Comparison of ENCODE assay signal across 23 mouse cellular contexts in the genomic region with DNA sequence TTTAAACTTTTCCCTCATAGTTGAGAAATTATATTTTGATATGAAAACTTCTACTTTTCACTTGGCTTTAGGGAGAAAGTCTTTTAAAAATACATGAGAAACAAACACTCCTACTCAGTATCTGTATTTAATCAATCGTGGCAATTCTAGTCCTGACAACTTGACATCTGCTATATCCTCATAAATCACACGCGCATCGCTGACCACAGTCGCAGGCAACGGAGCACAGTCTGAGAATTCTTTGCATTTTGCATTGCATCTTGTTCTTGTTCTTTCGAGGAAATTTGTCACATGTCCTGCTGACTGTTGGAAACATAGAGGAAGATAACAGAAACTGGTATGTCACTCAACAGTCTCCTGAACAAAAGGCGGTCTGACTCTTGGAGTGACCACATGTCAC.
DNase-seq lines count a peak whose midpoint lies in the region; ATAC-seq and TF ChIP-seq lines count a peak whose summit lies in the region.
"Had no signal": no experiment of that assay in that cellular context is flagged by ENCODE, and none has a peak within 500 bp of the region (broad histone marks: within the 10 kb centered on the region; RNA-seq: fewer than 3 reads in every experiment).

No protein-coding gene starts in this region.

- DNase-seq in hindbrain, postnatal 0 days (ENCODE audit: low spot score), result peak; percentile 30
- DNase-seq in A20 (ENCODE audit: low read depth, low spot score), result peak; percentile 46
- peak; percentile 71 for DNase-seq in embryo, embryonic 10 days (ENCODE audit: low spot score)
- peak; percentile 38 for DNase-seq in neural tube, embryonic 11.5 days (ENCODE audit: low spot score)
- no peak for DNase-seq in lung, postnatal 0 days (ENCODE audit: low spot score)
- no peak for DNase-seq in ovary, postnatal 36 days (ENCODE audit: low spot score)
- DNase-seq: adrenal gland, adult 2 months; cerebellum, adult 11-12 months; cerebellum, postnatal 25 days; gastrocnemius, postnatal 14 days; heart, adult 2 months; heart, postnatal 36 days; kidney, adult 2 months; thymus, postnatal 25 days had no signal

- no peak for TF ChIP-seq CTCF in hindbrain, postnatal 0 days (IDR thresholded peaks at IDR 0.05; ENCODE audit: low read depth)
- TF ChIP-seq CTCF in lung, postnatal 0 days (IDR thresholded peaks at IDR 0.05), result no peak

- H3K4me3 ChIP-seq in hindbrain, postnatal 0 days (ENCODE audit: low read length), result no peak overlapping the region
- H3K4me3 ChIP-seq in hindbrain, embryonic 16.5 days (ENCODE audit: low read length), result no peak overlapping the region
- H3K4me3 ChIP-seq in neural tube, embryonic 11.5 days (ENCODE audit: low read depth, low read length), result no peak overlapping the region
- no peak overlapping the region for H3K4me3 ChIP-seq in lung, postnatal 0 days (ENCODE audit: low read depth, low read length)
- H3K4me3 ChIP-seq: embryonic facial prominence, embryonic 10.5 days; heart, adult 2 months; heart, embryonic 15.5 days; limb, embryonic 15.5 days had no signal

- 33% methylated on average over 8 of the region's 8 CpGs for WGBS in hindbrain, postnatal 0 days
- 41% methylated on average over 8 of the region's 8 CpGs for WGBS in hindbrain, embryonic 16.5 days
- WGBS in neural tube, embryonic 11.5 days, result 51% methylated on average over 8 of the region's 8 CpGs
- 58% methylated on average over 8 of the region's 8 CpGs for WGBS in lung, postnatal 0 days

- H3K9ac ChIP-seq in hindbrain, postnatal 0 days (replicated peaks; ENCODE audit: low read length), result no peak overlapping the region
- H3K9ac ChIP-seq in hindbrain, embryonic 16.5 days (ENCODE audit: low read depth, low read length), result no peak overlapping the region
- no peak overlapping the region for H3K9ac ChIP-seq in neural tube, embryonic 11.5 days (ENCODE audit: low read length)
- H3K9ac ChIP-seq in lung, postnatal 0 days (replicated peaks; ENCODE audit: low read depth), result no peak overlapping the region
- H3K9ac ChIP-seq: heart, embryonic 15.5 days; limb, embryonic 15.5 days had no signal

- H3K36me3 ChIP-seq in hindbrain, postnatal 0 days (ENCODE audit: insufficient read depth, low read length), result no peaks in the 10 kb centered on the region
- no peaks in the 10 kb centered on the region for H3K36me3 ChIP-seq in hindbrain, embryonic 16.5 days (ENCODE audit: control insufficient read depth, insufficient read depth, low read length)
- no peaks in the 10 kb centered on the region for H3K36me3 ChIP-seq in neural tube, embryonic 11.5 days (ENCODE audit: control insufficient read depth, insufficient read depth, low read length)
- H3K36me3 ChIP-seq in lung, postnatal 0 days (ENCODE audit: insufficient read depth, low read length), result no peaks in the 10 kb centered on the region
- H3K36me3 ChIP-seq: embryonic facial prominence, embryonic 10.5 days; G1E; heart, embryonic 15.5 days; limb, embryonic 15.5 days had no signal

- ATAC-seq in hindbrain, postnatal 0 days, result no peak
- no peak for ATAC-seq in hindbrain, embryonic 16.5 days
- ATAC-seq in neural tube, embryonic 11.5 days (ENCODE audit: insufficient read depth, low FRiP score, low TSS enrichment), result no peak
- ATAC-seq in lung, postnatal 0 days, result no peak
- ATAC-seq: forebrain, embryonic 16.5 days; midbrain, embryonic 16.5 days had no signal

- H3K9me3 ChIP-seq in hindbrain, postnatal 0 days (ENCODE audit: low read length), result no peaks in the 10 kb centered on the region
- H3K9me3 ChIP-seq in hindbrain, embryonic 16.5 days (ENCODE audit: control insufficient read depth, low read length), result no peaks in the 10 kb centered on the region
- H3K9me3 ChIP-seq in neural tube, embryonic 11.5 days (ENCODE audit: control insufficient read depth, low read length), result no peaks in the 10 kb centered on the region
- H3K9me3 ChIP-seq in lung, postnatal 0 days (ENCODE audit: low read length), result no peaks in the 10 kb centered on the region
- H3K9me3 ChIP-seq: embryonic facial prominence, embryonic 10.5 days; G1E; heart, embryonic 15.5 days; limb, embryonic 15.5 days had no signal

- no peaks in the 10 kb centered on the region for H3K27me3 ChIP-seq in hindbrain, postnatal 0 days (ENCODE audit: insufficient read depth, low read length)
- H3K27me3 ChIP-seq in hindbrain, embryonic 16.5 days (replicated peaks; ENCODE audit: control insufficient read depth, insufficient read depth, low read length), result no peaks in the 10 kb centered on the region
- no peaks in the 10 kb centered on the region for H3K27me3 ChIP-seq in neural tube, embryonic 11.5 days (ENCODE audit: control insufficient read depth, insufficient read depth, low read length)
- H3K27me3 ChIP-seq in lung, postnatal 0 days (replicated peaks; ENCODE audit: insufficient read depth, low read length), result no peaks in the 10 kb centered on the region
- H3K27me3 ChIP-seq: CH12.LX; heart, embryonic 15.5 days; limb, embryonic 15.5 days had no signal

- H3K4me1 ChIP-seq in hindbrain, postnatal 0 days (ENCODE audit: insufficient read depth, low read length), result no peaks in the 10 kb centered on the region
- no peaks in the 10 kb centered on the region for H3K4me1 ChIP-seq in hindbrain, embryonic 16.5 days (ENCODE audit: control insufficient read depth, insufficient read depth, low read depth, low read length)
- no peaks in the 10 kb centered on the region for H3K4me1 ChIP-seq in neural tube, embryonic 11.5 days (ENCODE audit: control insufficient read depth, insufficient read depth, low read length)
- H3K4me1 ChIP-seq in lung, postnatal 0 days (ENCODE audit: insufficient read depth, low read depth, low read length), result no peaks in the 10 kb centered on the region
- H3K4me1 ChIP-seq: embryonic facial prominence, embryonic 10.5 days; heart, embryonic 15.5 days; limb, embryonic 15.5 days had no signal

- TF ChIP-seq EP300 in lung, postnatal 0 days (IDR thresholded peaks at IDR 0.05), result no peak

- H3K4me2 ChIP-seq in hindbrain, postnatal 0 days (ENCODE audit: low read depth, low read length), result no peak overlapping the region
- H3K4me2 ChIP-seq in hindbrain, embryonic 16.5 days (ENCODE audit: low read length), result no peak overlapping the region
- no peak overlapping the region for H3K4me2 ChIP-seq in neural tube, embryonic 11.5 days (ENCODE audit: low read depth)
- no peak overlapping the region for H3K4me2 ChIP-seq in lung, postnatal 0 days (replicated peaks; ENCODE audit: low read depth, low read length)
- H3K4me2 ChIP-seq: heart, embryonic 15.5 days; limb, embryonic 15.5 days had no signal

- H3K27ac ChIP-seq in hindbrain, postnatal 0 days, result no peak overlapping the region
- no peak overlapping the region for H3K27ac ChIP-seq in hindbrain, embryonic 16.5 days (ENCODE audit: low read depth, low read length)
- no peak overlapping the region for H3K27ac ChIP-seq in neural tube, embryonic 11.5 days (ENCODE audit: low read depth, low read length)
- H3K27ac ChIP-seq in lung, postnatal 0 days (ENCODE audit: low read length), result no peak overlapping the region
- H3K27ac ChIP-seq: embryonic facial prominence, embryonic 10.5 days; heart, adult 2 months; heart, embryonic 15.5 days; kidney, postnatal 0 days; limb, embryonic 15.5 days had no signal

Comparison
In these comparisons a context has a peak if more than half of its experiments do, and no peak if none do; other contexts are left out.
1. DNase-seq: peak in hindbrain, postnatal 0 days (single experiment), A20 (single experiment), embryo, embryonic 10 days (single experiment) and neural tube, embryonic 11.5 days (single experiment); none in lung, postnatal 0 days (single experiment) and ovary, postnatal 36 days (single experiment).